Mouse (Mus musculus) CD4-positive, CD25-positive, alpha-beta regulatory T cell, adult 2 months (primary cell): ENCODE measurements around the gene Hsbp1.

Experiments
- DNase-seq: peaks from one replicate; pipeline ENCODE4 v3.0.0-alpha.2; 2012; ENCODE audit warnings: low read depth, low spot score

Gene Hsbp1

GRCm38 (mm10) chr8:119386988-119387387 lies 42.7 kb downstream of the Hsbp1 start:
- DNase-seq, result no peak

- DNase-seq, result no peak
Observed at GRCm38 (mm10) chr8:119394097-119394496, 49.8 kb downstream of the Hsbp1 start.

GRCm38 (mm10) chr8:119394524-119395026 lies 50.3 kb downstream of the Hsbp1 start, which contains the start of gene Mlycd:
Mlycd (plus strand) TSS chr8:119394878.
- DNase-seq, result peak; percentile 85

GRCm38 (mm10) chr8:119395072-119395950 lies 51.0 kb downstream of the Hsbp1 start:
- peak; percentile 52 for DNase-seq
